Mouse (Mus musculus) cerebellum, adult 2 months (tissue): ENCODE measurements around the gene Ahcyl2. TPM values are rescaled to one million over a fixed set of nuclear protein-coding genes. Genes with fewer than 3 reads are reported as not detected.

Experiments used
- DNase-seq, 2 experiments: peaks; one replicate each; pipeline ENCODE4 v3.0.0; 2021
- H3K27ac ChIP-seq: fragments of 200-500 bp; 2 replicates; pipeline ENCODE4 v1.5.1; 2012; ENCODE audit warnings: low read length, control low read depth, inconsistent platforms; ENCODE audit not compliant: insufficient read depth
- H3K27me3 ChIP-seq: fragments of 200-500 bp; 2 replicates; pipeline ENCODE4 v1.6.1; 2012; ENCODE audit warnings: inconsistent platforms, mild to moderate bottlenecking, low read length, moderate library complexity; ENCODE audit not compliant: control insufficient read depth, insufficient read depth
- H3K4me1 ChIP-seq: fragments of 200-500 bp; 2 replicates; pipeline ENCODE4 v1.6.1; 2011; ENCODE audit warnings: low read length; ENCODE audit not compliant: control insufficient read depth, insufficient read depth
- H3K4me3 ChIP-seq: fragments of 200-500 bp; replicated peaks from 2 replicates; pipeline ENCODE3; 2011; ENCODE audit warnings: mild to moderate bottlenecking, low read depth, low read length, control low read depth; ENCODE audit not compliant: insufficient read depth
- CTCF ChIP-seq: fragments of 200-500 bp; IDR thresholded peaks from 2 replicates; pipeline ENCODE4 v1.5.1; 2011; ENCODE audit warnings: low read depth, mild to moderate bottlenecking, control low read depth, low read length, moderate library complexity, borderline replicate concordance; ENCODE audit not compliant: insufficient read depth
- POLR2A ChIP-seq: fragments of 200-500 bp; IDR thresholded peaks from 2 replicates; pipeline ENCODE4 v1.6.1; 2011; ENCODE audit warnings: low read length, control low read depth, borderline replicate concordance; ENCODE audit not compliant: insufficient read depth
- WGBS: fragments of 180-500 bp; shearing (Covaris S2); methylation state at CpG from one replicate; pipeline ENCODE4 v1.1.7; 2018; 5-methylcytosine and 5-hydroxymethylcytosine counted together
- polyA plus RNA-seq: library from polyadenylated mRNA; depleted of rRNA; stranded (reverse); fragments of >200 nt; gene quantifications from 2 replicates; pipeline ENCODE4 v1.2.3, GENCODE M21; 2012

Gene Ahcyl2
- polyA plus RNA-seq, 1 experiment = 123 TPM

DNA sequence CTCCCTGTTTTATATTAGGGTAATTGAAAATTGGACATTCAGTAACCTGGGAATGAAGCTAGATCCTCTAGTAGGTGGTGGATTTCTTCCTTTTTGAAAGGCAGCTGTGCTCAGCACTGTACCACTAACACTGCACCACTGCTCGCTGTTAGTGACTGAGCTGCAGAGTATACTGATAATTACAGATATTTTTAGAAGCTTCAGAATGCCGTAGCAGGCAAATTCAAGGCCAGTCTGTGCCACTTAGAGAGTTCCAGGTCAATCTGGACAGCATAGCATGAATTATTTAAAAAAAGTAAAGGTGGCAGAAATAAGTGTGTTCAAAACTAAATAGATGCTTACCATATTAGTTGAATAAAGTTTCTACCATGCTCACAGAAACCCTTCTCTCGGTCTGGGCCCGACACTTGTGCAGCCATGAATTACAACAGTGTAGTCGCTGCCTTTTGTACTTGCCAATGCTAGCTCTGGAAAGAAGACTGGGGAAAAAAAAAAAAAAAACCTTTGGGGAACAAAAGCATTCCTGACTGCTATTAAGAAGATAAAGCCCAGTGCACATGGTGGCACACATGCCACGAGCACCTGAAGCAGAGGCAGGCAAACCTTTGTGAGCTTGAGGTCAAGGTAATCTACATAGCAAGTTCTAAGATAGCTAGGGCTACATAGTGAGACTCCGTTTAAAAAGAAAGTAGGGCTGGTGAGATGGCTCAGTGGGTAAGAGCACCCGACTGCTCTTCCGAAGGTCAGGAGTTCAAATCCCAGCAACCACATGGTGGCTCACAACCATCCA lies 99.3 kb downstream of the Ahcyl2 start:
- Histone ChIP-seq H3K4me1 (no peaks in the 10 kb centered on the region), H3K27me3 (no peaks in the 10 kb centered on the region), H3K27ac (no peak overlapping the region), H3K4me3 (no peak overlapping the region)
- TF ChIP-seq CTCF = no peak
- TF ChIP-seq POLR2A = no peak
- DNase-seq = no peak
- WGBS = 80% methylated on average over 9 of the region's 9 CpGs

- no peaks in the 10 kb centered on the region for H3K4me1 ChIP-seq
- DNase-seq = no peak
- 71% methylated on average over 2 of the region's 2 CpGs for WGBS
- no peak overlapping the region for H3K27ac ChIP-seq
- no peaks in the 10 kb centered on the region for H3K27me3 ChIP-seq
- TF ChIP-seq POLR2A (no peak), CTCF (no peak)
- no peak overlapping the region for H3K4me3 ChIP-seq
Measured at GRCm38 (mm10) chr6:29868341-29868895, 100.6 kb downstream of the Ahcyl2 start.

DNA sequence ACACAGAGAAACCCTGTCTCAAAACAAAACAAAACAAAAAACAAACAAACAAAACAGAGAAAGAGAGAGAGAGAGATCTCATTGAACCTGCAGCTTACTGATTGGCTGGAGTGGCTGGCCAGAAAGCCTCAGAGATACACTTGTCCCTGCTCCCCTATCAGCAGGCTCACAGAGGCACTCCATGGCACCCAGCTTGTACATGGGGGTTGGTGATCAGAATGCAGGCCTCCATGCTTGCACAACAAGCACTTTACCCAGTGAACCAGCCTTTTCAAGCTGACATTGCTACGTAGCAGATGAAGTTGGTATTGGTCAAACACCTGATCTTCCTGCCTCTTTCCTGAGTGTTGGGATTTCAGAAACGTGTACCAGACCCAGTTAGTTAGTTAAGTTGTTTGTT lies 105.8 kb downstream of the Ahcyl2 start:
- Histone ChIP-seq H3K27ac (no peak overlapping the region), H3K27me3 (no peaks in the 10 kb centered on the region), H3K4me3 (no peak overlapping the region), H3K4me1 (no peaks in the 10 kb centered on the region)
- no peak for TF ChIP-seq CTCF
- WGBS = 81% methylated on average over 2 of the region's 2 CpGs
- no peak for DNase-seq

GRCm38 (mm10) chr6:29875576-29875975 lies 107.8 kb downstream of the Ahcyl2 start:
- Histone ChIP-seq H3K4me1 (no peaks in the 10 kb centered on the region), H3K27ac (no peak overlapping the region), H3K4me3 (no peak overlapping the region), H3K27me3 (no peaks in the 10 kb centered on the region)
- 13% methylated on average over 5 of the region's 5 CpGs for WGBS
- DNase-seq = peak in 1 of 2 experiments; percentile 27
- TF ChIP-seq POLR2A = no peak

GRCm38 (mm10) chr6:29876782-29877181 lies 109.0 kb downstream of the Ahcyl2 start:
- no peak for TF ChIP-seq CTCF
- no peak for TF ChIP-seq POLR2A
- no peaks in the 10 kb centered on the region for H3K27me3 ChIP-seq
- no peaks in the 10 kb centered on the region for H3K4me1 ChIP-seq
- DNase-seq = no peak
- no peak overlapping the region for H3K27ac ChIP-seq
- H3K4me3 ChIP-seq = no peak overlapping the region
- 95% methylated on average over 4 of the region's 4 CpGs for WGBS

- H3K4me1 ChIP-seq = no peaks in the 10 kb centered on the region
- no peak for DNase-seq
- no peak for TF ChIP-seq POLR2A
- no peak for TF ChIP-seq CTCF
Measured at GRCm38 (mm10) chr6:29879579-29879978, 111.8 kb downstream of the Ahcyl2 start.

GRCm38 (mm10) chr6:29880796-29881195 lies 113.0 kb downstream of the Ahcyl2 start:
- 94% methylated on average over 3 of the region's 3 CpGs for WGBS
- H3K4me3 ChIP-seq = no peak overlapping the region
- H3K27ac ChIP-seq = no peak overlapping the region
- no peaks in the 10 kb centered on the region for H3K27me3 ChIP-seq
- H3K4me1 ChIP-seq = no peaks in the 10 kb centered on the region
- TF ChIP-seq CTCF (no peak), POLR2A (no peak)
- no peak for DNase-seq

More at GRCm38 (mm10) chr6:29879579-29879978, 111.8 kb downstream of the Ahcyl2 start:
- no peak overlapping the region for H3K4me3 ChIP-seq
- H3K27me3 ChIP-seq = no peaks in the 10 kb centered on the region
- no peak overlapping the region for H3K27ac ChIP-seq

- H3K4me3 ChIP-seq = no peak overlapping the region
- H3K27me3 ChIP-seq = no peaks in the 10 kb centered on the region
- WGBS = 96% methylated on average over 2 of the region's 2 CpGs
- DNase-seq = no peak
- no peak for TF ChIP-seq CTCF
- TF ChIP-seq POLR2A = no peak
- H3K27ac ChIP-seq = no peak overlapping the region
- no peaks in the 10 kb centered on the region for H3K4me1 ChIP-seq
Measured at GRCm38 (mm10) chr6:29881936-29882335, 114.1 kb downstream of the Ahcyl2 start.
